Mouse (Mus musculus) B cell, adult 67 days (primary cell): ENCODE measurements around the gene Olfr180. TPM values are rescaled to one million over a fixed set of nuclear protein-coding genes. Genes with fewer than 3 reads are reported as not detected.

Experiments
- total RNA-seq, 2 experiments: library from RNA; stranded (reverse); gene quantifications; 4 replicates each; pipeline ENCODE4 v1.2.4; 2023

Olfr180 gene
- not detected for total RNA-seq

GRCm38 (mm10) chr16:58929292-58929691, at the start of gene Olfr180:
Olfr180 (minus strand) TSS chr16:58929392.

GRCm38 (mm10) chr16:58928655-58929054, 537 bp downstream of the Olfr180 start, which contains the start of gene Olfr181:
Olfr181 (minus strand) TSS chr16:58928755.

GRCm38 (mm10) chr16:58891963-58892362, 37.2 kb downstream of the Olfr180 start, which contains the start of gene Olfr178:
Olfr178 (minus strand) TSS chr16:58892063.

GRCm38 (mm10) chr16:58874668-58875067, 54.5 kb downstream of the Olfr180 start, which contains the start of gene Olfr177:
Olfr177 (minus strand) TSS chr16:58874768.

Other genes starting within 250 kb of the Olfr180 start
- gene Gpr15, start 210.3 kb downstream of the Olfr180 start, total RNA-seq = not detected
- gene Cldnd1, start 201.5 kb downstream of the Olfr180 start, total RNA-seq = 10 to 100 TPM; 53.3 to 53.7 TPM
- not detected for gene Olfr172, start 166.2 kb downstream of the Olfr180 start, total RNA-seq
- not detected for gene Olfr173, start 129.1 kb downstream of the Olfr180 start, total RNA-seq
- not detected for gene Olfr175-ps1, start 102.6 kb downstream of the Olfr180 start, total RNA-seq
- gene Olfr177, start 54.6 kb downstream of the Olfr180 start, total RNA-seq = not detected
- gene Olfr178, start 37.3 kb downstream of the Olfr180 start, total RNA-seq = not detected
- not detected for gene Olfr181, start 637 bp downstream of the Olfr180 start, total RNA-seq
- gene Olfr183, start 66.0 kb upstream of the Olfr180 start, total RNA-seq = not detected
- not detected for gene Olfr186, start 100.9 kb upstream of the Olfr180 start, total RNA-seq
- gene Olfr187, start 110.4 kb upstream of the Olfr180 start, total RNA-seq = not detected
- not detected for gene Olfr190, start 148.6 kb upstream of the Olfr180 start, total RNA-seq
- not detected for gene Olfr191, start 160.4 kb upstream of the Olfr180 start, total RNA-seq
- not detected for gene Olfr193, start 182.5 kb upstream of the Olfr180 start, total RNA-seq
- not detected for gene Olfr194, start 191.7 kb upstream of the Olfr180 start, total RNA-seq
- gene Olfr195, start 217.7 kb upstream of the Olfr180 start, total RNA-seq = not detected
- not detected for gene Olfr196, start 241.1 kb upstream of the Olfr180 start, total RNA-seq